Mouse (Mus musculus) left cerebral cortex, adult 8-10 months (tissue): ENCODE results near the gene Gdf7. TPM values are rescaled to one million over a fixed set of nuclear protein-coding genes. Genes with fewer than 3 reads are reported as not detected.

Source experiments
- DNase-seq, 2 experiments: peaks; one replicate each; pipeline ENCODE4 v3.0.0; 2022; ENCODE audit warnings: low spot score in 2 of 2
- total RNA-seq, 4 experiments: library from RNA; stranded (reverse); gene quantifications; 2 replicates each; pipeline ENCODE4 v1.2.4; 2022

Gene Gdf7
- total RNA-seq, 4 experiments from 2014 or later = 0.51 to 0.98 (median 0.82) TPM

DNA sequence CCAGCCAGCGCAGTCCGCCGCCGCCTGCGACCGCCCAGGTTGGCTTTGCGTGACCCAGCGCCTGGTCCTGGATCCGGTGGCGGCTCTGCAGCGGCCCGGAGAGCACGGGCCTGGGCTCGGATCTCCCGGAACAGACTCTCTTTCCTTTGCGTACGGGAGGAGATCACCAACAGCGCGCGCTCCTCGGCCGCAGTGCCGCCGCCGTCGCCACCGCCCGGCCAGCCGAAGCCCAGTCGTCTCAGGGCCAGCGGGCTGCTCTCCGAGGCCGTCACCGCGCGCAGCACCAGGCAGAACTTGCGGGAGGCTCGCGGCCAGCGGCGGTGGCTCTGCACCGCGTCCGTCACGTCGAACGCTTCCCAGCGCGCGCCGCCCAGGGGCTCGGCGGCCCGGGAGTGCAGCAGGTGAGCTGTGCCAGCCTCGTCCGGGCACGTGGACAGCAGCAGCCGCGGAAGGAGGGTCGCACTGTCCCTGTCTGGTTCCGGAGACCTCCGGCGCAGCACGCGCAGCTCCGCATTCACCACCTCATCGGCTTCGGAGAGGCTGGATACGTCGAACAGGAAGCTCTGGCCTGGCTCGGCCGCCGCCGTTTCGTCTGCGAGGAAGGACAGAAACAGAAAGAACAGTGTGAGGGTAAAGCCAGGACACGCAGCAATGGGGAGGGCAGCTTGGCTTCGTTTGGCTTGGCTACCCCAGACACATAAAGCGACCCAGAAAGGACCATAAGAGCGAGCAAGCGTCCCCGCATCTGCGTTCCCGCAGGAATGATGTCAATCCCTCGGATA is 3.2 kb downstream of the Gdf7 start:
- DNase-seq = no peak

DNA sequence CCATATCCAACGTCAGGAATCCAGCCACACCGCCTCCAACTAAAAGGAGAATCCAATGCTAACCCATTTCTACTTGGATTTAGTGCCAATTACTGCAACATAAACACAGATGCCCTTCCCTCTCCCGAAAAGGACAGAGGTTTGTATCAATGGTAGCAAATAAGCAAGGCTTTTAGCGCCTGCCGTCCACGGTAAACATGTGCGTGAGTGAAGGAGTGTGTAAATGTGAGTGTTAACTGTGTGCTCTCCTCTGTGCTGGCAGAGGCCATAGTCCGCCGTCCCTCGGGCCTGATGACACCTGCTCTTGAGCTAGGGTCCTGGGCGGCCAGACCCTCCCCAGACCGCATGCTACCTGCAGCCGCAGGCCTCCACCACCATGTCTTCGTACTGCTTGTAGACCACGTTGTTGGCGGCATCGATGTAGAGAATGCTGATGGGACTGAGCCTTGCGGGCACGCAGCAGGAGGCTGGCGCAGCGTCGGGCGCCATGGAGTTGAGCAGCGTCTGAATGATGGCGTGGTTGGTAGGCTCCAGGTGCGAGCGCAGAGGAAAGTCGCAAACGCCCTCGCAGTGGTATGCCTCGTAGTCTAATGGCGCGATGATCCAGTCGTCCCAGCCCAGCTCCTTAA is 4.1 kb downstream of the Gdf7 start:
- DNase-seq = no peak

DNA sequence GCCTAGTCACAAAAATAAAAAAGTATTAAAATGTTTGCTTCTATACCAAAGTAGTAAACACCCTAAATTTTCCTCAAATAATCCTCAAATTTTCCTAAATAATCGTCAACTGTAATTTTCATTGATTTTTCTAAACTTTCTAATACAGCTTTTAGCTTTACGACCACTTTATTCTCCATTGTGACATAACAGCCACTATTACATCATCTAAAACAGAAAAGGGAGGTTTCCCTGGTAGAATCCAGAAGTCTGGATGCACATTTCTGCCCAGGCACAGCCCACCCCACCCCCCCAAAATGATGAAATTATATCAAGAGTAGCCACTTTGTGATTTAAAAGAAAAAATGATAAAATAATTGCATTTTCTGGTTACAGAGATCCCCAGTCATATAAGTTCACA is 5.6 kb downstream of the Gdf7 start:
- no peak for DNase-seq

DNA sequence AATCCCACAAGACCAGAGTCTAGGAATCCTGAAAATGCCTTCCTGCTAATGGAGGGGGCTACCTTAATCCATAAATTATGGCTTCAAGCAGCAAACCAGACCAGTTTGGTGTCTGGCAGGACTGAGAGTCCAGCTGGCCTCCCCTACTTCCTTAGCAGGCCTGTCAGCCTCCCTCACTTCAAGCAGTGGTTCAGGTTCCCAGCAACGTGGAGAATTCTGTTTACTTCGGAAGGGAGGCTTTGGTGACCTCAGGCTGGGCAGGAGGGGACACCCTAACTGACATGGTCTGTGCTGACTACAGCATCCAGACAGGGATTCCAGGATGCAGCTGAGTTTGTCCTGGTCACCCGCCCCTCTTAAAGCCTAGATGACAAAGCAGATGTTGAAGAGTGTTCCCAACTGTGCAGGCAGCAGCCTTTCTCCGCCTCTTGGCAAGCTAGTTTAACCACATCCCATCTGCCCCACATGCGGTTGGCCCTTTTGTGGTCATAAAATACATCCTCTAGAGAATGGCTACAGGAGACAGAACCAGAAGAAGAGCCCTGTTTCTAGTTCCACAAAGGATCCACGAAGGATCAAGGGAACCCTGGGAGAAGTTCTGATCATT is 6.3 kb downstream of the Gdf7 start:
- DNase-seq = no peak

DNA sequence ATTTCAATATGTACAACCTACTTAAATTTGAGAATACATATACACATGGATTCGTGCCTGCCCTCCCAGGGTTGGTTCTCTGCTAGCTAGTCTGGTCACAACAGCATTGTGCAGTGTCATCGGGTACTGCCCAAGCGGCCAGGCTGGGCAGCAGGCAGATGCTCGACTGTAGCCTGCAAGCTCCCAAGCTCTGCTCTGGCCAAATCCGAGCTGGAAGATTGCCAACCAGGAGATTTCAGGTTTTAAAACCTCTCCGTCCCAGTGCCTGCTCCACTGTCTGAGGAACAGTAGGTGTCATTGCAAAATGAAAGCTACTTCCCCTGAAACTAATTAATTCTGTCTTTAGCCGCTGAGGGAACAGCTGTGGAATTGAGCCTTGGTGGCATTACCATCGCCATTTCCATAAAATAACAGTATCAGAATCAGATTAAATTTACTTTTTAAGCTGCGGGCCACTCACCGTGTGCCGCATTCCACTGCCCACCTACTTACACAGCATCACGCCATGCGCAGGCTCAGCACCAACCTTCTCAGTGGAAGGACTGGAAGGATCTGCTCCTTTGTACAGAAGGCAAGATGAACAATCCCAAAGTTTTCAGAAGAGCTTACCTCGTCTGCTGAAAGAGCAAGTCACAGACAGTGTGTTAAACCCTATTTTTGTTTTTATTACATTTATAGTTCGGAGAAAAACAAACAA is 10.4 kb downstream of the Gdf7 start:
- no peak for DNase-seq

DNA sequence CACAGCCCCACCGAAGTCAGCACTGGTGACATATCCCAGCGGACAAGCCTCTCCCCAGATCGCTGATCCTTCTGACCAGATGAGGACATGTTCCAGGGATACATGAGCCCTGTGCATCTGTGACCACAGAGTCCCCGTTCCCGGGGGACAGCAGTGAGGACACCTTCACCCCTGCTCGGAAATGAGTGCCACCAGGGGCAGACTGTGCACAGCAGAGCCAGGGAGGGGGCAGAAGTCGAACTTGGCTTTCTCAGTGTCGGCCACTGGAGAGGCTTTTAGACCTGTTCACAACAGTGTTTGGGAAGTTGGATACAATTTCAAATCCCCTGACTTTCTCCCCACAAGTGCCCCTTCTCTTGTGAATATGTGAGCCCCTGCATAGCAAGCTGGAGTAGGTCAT is 12.3 kb downstream of the Gdf7 start:
- no peak for DNase-seq

DNA sequence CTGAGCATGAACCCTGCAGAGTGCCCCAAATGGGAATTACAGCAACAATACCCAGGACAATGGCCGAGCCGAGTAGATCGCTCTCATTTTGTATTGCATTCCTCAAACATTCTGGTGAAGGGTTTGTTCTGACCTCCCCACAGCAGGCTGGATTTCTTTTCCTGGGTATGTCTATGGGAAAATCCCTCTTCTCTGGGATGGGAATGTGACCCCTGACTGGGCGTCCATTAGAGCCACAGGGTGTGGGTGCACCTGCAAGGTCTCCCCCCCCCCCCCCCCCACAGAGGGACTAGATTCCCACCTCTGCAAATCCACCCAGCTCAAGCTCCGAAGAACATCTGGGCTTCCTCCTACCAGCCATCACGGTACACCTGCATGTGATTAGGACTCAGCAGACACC is 12.7 kb downstream of the Gdf7 start:
- no peak for DNase-seq

DNA sequence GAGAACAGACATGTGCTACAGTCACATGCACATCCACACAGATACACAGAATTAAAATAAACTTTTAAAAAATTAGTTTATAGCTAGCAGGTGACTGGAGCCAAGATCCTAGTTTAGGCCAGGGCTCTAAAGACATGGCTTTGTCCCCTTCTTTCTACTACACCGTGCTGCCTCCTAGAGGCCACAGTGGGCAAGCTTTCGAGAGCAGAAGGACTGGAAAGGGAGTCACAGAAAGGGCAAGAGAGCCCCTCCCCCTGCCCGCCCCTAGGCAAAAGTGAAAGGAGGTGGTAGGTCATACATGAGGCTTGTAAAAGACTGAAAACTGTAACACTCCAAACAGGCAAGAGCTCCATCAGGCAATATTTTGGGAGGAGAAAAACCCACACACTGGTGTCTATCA is 13.8 kb downstream of the Gdf7 start:
- no peak for DNase-seq

DNA sequence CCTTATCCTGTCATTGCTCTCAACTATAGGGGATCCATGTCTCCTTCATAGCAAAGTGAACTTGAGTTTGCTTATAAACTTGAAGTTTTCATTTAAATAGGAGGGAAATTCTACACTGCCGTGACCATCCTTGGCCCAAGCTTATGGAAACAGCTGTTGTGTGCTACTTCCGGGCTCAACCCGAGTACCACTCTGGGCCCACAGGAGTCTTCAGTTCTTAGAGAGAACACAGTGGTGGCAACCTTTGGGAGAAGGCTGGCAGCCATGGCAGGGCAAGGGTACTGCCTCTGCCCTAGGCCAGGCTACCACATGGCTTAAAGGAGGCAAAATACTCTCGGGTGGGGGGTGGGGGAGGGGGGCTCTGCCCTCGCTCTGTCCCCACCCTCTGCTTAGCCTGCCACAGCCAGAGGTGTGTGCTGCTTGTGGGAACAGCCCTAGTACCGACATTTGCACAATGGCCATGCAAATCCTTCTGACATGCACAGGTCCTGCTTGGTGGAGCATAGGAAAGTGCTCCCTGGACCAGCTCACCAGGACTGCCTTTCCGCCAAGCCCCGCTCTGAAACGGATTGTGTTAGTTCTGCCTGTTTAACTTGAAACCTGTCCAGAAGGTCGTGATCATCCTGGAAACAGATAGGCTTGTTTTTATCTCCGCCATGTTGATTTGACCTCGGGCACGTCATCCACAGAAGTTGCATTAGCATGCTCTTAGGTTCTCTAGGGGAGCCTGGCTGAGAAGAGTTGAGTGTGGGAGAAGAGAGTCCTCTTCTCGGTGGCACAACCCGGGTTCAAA is 20.3 kb downstream of the Gdf7 start:
- no peak for DNase-seq

DNA sequence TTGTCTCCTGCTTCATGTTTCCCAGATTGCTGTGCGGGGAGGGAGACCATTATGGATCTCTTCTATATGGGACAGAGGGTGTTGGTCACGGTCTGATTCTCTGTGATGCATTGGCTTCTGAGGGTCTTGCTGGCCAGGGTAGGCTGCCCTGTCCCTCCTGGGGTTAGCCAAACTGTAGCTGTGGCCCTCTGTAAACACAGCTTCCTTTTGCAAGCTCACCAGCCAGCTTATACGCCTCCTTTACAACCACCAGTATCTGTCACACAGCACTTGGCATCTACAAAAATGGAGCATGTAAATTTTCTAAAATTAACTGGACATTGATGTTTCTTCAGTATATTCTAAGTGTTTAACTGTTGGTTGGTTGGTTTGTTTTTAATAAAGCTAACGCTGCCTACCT is 26.3 kb downstream of the Gdf7 start:
- no peak for DNase-seq

DNA sequence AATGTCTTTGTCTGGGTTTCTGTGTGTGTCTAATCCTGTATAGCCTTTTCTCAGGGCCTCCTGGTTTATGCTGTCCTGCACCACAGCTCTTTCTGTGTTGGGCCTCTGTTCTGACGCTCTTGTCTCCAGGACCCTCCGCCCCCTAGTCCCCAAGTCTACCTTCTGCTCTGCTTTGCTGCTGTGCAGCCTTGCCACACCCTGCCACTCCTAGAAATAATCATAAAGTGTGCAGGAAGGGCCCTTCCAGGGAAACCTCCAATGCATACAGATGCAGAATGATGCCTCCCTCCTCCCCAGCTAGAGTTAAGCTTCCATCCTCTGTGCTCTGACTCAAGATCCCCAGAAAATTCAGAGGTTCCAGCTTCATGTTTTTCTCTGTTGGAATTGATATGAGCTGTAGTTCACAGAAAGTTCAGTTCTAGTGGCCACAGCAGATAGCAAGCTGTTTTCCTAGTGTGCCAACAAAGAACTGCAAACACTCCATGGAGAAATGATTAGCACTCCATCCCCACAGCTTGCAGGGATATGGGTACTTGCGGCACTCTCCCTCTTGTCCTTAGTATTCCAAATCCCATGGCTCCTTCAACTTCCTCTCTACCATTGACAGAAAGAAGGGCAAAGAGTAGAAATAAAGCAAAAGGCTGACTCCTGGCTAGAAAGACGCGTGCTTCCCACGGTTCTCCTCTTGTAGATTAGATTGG is 28.1 kb downstream of the Gdf7 start:
- DNase-seq = no peak

DNA sequence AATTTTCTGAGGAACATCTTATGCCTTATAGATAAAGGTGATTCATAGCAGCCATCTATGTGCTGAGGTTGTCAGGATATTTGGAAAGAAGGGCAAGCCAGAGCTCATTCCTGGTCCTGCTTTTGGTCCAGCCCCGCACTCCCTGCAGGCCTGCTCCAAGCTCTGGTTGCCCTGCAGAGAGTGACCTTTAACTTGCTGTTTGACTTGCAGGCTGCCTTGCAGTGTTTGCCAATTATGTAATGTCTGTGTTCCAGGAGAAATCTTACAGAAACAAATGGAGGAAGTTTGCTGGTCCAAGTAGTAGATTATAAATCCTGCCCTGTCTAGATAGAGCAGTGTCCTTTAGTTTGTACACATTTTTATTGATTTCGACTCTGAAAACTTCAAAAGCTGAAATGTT is 30.3 kb downstream of the Gdf7 start:
- no peak for DNase-seq

DNA sequence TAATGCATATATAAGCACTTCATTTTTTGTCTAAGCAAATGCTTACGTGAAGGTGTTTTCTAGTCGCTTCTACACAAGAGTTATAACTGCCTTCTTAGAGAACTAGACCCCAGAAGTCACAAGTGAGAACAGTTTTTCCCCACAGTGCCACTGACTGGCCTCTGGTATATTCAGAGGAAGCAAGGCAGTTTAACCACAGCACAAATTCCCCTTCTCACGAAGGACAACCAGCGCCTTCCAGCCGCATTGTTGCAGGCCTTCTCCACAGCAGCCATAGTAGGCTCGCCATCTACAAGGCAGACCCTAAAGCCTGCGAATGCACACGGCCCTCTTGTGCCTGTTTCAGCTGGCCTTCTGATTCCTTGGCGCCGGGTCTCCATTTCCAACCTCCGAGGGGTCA is 32.1 kb downstream of the Gdf7 start:
- DNase-seq = no peak

DNA sequence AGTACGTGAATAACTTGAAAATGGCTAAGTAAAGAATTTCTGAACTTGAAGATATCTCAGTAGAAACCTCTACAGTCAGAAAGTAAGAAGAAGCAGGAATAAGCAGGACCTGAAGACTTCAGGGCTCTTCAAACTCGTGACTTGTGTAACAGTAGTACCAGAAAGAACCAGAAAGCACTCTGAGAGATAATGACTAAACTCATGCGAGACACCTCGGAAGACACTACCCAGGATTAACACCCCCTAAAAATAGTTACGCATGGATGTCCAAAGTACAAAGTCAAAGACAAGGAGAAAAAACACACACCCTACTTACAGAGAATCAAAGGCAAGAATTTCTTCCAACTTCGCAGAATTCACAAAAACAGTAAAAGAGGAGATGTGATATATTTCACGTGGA is 35.4 kb downstream of the Gdf7 start:
- DNase-seq = no peak

DNA sequence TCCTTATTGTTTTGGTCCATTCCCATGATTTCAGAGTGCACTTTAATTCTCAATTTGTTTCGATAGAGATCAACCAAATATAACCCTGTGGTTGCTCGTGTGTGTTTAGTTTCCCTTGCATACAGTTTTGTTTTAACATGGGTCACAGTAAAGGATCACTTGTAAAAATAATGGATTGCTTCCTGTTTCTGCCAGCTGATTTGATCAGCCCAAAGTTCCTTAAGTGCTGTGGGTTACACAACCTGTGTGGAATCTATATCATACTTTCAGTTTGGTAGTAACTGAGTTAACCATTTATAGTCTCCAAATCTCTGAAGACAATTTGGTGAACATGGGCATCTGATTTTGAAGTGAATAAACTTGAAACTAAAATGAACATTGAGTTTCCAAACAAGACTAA is 41.5 kb downstream of the Gdf7 start:
- no peak for DNase-seq

Other genes starting within 250 kb of the Gdf7 start
- gene Ldah, start 93.8 kb downstream of the Gdf7 start, total RNA-seq = 10 to 100 TPM; 30.7 to 35.7 (median 32.9) TPM
- 10 to 100 TPM; 14.4 to 17.1 (median 15.6) TPM for gene Hs1bp3, start 11.5 kb upstream of the Gdf7 start, total RNA-seq
- 100 to 1,000 TPM; 261 to 308 (median 282) TPM for gene Rhob, start 198.1 kb upstream of the Gdf7 start, total RNA-seq